ENCODE assay signal across 10 mouse cellular contexts in the genomic region with DNA sequence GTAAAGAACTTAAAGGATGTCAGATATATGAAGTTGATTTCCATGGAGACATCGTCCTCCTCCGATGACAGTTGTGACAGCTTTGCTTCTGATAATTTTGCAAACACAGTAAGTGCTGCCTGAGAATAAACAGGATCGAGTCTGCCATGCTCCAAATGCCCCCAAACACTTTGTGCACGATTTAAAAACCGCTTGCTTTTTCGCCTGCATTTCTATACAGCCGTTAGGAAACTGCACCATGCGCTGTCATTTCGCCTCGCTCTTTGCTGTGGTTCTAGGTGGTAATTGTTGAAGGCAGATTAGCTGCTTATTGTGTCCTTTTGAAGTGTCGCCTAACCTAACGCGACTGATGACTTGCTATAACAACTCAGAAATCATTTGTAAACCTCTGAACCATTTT. TPM values are rescaled to one million over a fixed set of nuclear protein-coding genes. Genes with fewer than 3 reads are reported as not detected.
A peak's percentile ranks its signal among the peaks of the same experiment; 100 is the strongest.
DNase-seq lines count a peak whose midpoint lies in the region; ATAC-seq and TF ChIP-seq lines count a peak whose summit lies in the region.
"Had no signal": no experiment of that assay in that cellular context is flagged by ENCODE, and none has a peak within 500 bp of the region (broad histone marks: within the 10 kb centered on the region; RNA-seq: fewer than 3 reads in every experiment).

No protein-coding gene starts in this region.

- no peak for TF ChIP-seq CTCF in hindbrain, postnatal 0 days (IDR thresholded peaks at IDR 0.05; ENCODE audit: low read depth)
- TF ChIP-seq CTCF in olfactory bulb, adult 2 months (IDR thresholded peaks at IDR 0.05; ENCODE audit: insufficient read depth, low read depth, low read length), result no peak

- intact Hi-C loops in gastrocnemius, postnatal 36 days (cut with DNase I), result no loop called here

- peaks cover 33% of the 10 kb centered on the region for H3K4me1 ChIP-seq in hindbrain, embryonic 13.5 days (replicated peaks)
- peaks cover 12% of the 10 kb centered on the region; the same call in 1 of the 2 replicates for H3K4me1 ChIP-seq in hindbrain, postnatal 0 days (ENCODE audit: insufficient read depth, low read length)
- peaks cover 12% of the 10 kb centered on the region for H3K4me1 ChIP-seq in embryonic facial prominence, embryonic 14.5 days (ENCODE audit: control insufficient read depth, insufficient read depth, low read length)
- H3K4me1 ChIP-seq in olfactory bulb, adult 2 months (ENCODE audit: control insufficient read depth, insufficient read depth, low read length), result peaks cover 13% of the 10 kb centered on the region

- 0 out of 2 replicates have a peak overlapping the region, but pooled peaks have one; percentile 95 for H3K4me2 ChIP-seq in hindbrain, embryonic 13.5 days
- no peak overlapping the region for H3K4me2 ChIP-seq in hindbrain, postnatal 0 days (ENCODE audit: low read depth, low read length)
- peak overlapping the region; percentile 86; the same call in 1 of the 2 replicates for H3K4me2 ChIP-seq in embryonic facial prominence, embryonic 14.5 days (ENCODE audit: low read depth, low read length)

- H3K27me3 ChIP-seq in hindbrain, embryonic 13.5 days, result peaks cover 9% of the 10 kb centered on the region
- no peaks in the 10 kb centered on the region for H3K27me3 ChIP-seq in hindbrain, postnatal 0 days (ENCODE audit: insufficient read depth, low read length)
- no peaks in the 10 kb centered on the region for H3K27me3 ChIP-seq in embryonic facial prominence, embryonic 14.5 days (replicated peaks; ENCODE audit: control insufficient read depth, insufficient read depth, low read length)
- H3K27me3 ChIP-seq: embryonic facial prominence, embryonic 12.5 days had no signal

- H3K9ac ChIP-seq in hindbrain, embryonic 13.5 days, result no peak overlapping the region
- no peak overlapping the region for H3K9ac ChIP-seq in hindbrain, postnatal 0 days (replicated peaks; ENCODE audit: low read length)
- H3K9ac ChIP-seq in embryonic facial prominence, embryonic 14.5 days (ENCODE audit: low read depth, low read length), result no peak overlapping the region
- H3K9ac ChIP-seq: embryonic facial prominence, embryonic 12.5 days had no signal

- no peak for TF ChIP-seq POLR2A in olfactory bulb, adult 2 months (IDR thresholded peaks at IDR 0.05; ENCODE audit: insufficient read depth, low read depth, low read length)

- peaks cover 9% of the 10 kb centered on the region for H3K36me3 ChIP-seq in hindbrain, embryonic 13.5 days
- H3K36me3 ChIP-seq in hindbrain, postnatal 0 days (ENCODE audit: insufficient read depth, low read length), result no peaks in the 10 kb centered on the region
- peaks cover 47% of the 10 kb centered on the region for H3K36me3 ChIP-seq in embryonic facial prominence, embryonic 14.5 days (ENCODE audit: control insufficient read depth, insufficient read depth, low read length)

- WGBS in hindbrain, embryonic 13.5 days, result 53% methylated on average over 13 of the region's 13 CpGs
- WGBS in hindbrain, postnatal 0 days, result 56% methylated on average over 13 of the region's 13 CpGs
- WGBS in embryonic facial prominence, embryonic 14.5 days, result 77% methylated on average over 13 of the region's 13 CpGs
- 26% methylated on average over 13 of the region's 13 CpGs for WGBS in olfactory bulb, adult 2 months

- ATAC-seq in hindbrain, embryonic 13.5 days (ENCODE audit: low FRiP score), result no peak
- no peak for ATAC-seq in hindbrain, postnatal 0 days
- ATAC-seq in embryonic facial prominence, embryonic 14.5 days (ENCODE audit: low read depth), result no peak

- H3K4me3 ChIP-seq in hindbrain, embryonic 13.5 days, result no peak overlapping the region
- no peak overlapping the region for H3K4me3 ChIP-seq in hindbrain, postnatal 0 days (ENCODE audit: low read length)
- H3K4me3 ChIP-seq in embryonic facial prominence, embryonic 14.5 days (ENCODE audit: low read depth, low read length), result no peak overlapping the region
- peak overlapping the region; percentile 29 for H3K4me3 ChIP-seq in olfactory bulb, adult 2 months (ENCODE audit: insufficient read depth, low read depth, low read length)
- H3K4me3 ChIP-seq: embryonic facial prominence, embryonic 12.5 days; heart, adult 2 months had no signal

- no peaks in the 10 kb centered on the region for H3K9me3 ChIP-seq in hindbrain, embryonic 13.5 days
- H3K9me3 ChIP-seq in hindbrain, postnatal 0 days (ENCODE audit: low read length), result no peaks in the 10 kb centered on the region
- no peaks in the 10 kb centered on the region for H3K9me3 ChIP-seq in embryonic facial prominence, embryonic 14.5 days (ENCODE audit: control insufficient read depth, low read length)
- H3K9me3 ChIP-seq: embryonic facial prominence, embryonic 12.5 days had no signal

- DNase-seq in hindbrain, postnatal 0 days (ENCODE audit: low spot score), result no peak
- no peak for DNase-seq in embryonic facial prominence, embryonic 14.5 days (ENCODE audit: low spot score)
- peak; percentile 11 for DNase-seq in induced T-regulatory cell, adult 2 months (ENCODE audit: low read depth)
- no peak for DNase-seq in gastrocnemius, postnatal 36 days
- no peak for DNase-seq in spleen, postnatal 14 days (ENCODE audit: low spot score in 2 of 2)
- no peak for DNase-seq in adipocyte (ENCODE audit: low spot score)
- DNase-seq: heart, adult 2 months had no signal

- no peak overlapping the region for H3K27ac ChIP-seq in hindbrain, embryonic 13.5 days
- no peak overlapping the region for H3K27ac ChIP-seq in hindbrain, postnatal 0 days
- H3K27ac ChIP-seq in embryonic facial prominence, embryonic 14.5 days (replicated peaks; ENCODE audit: low read depth, low read length), result no peak overlapping the region
- H3K27ac ChIP-seq in olfactory bulb, adult 2 months (ENCODE audit: insufficient read depth, low read depth, low read length), result peak overlapping the region; percentile 60
- H3K27ac ChIP-seq: embryonic facial prominence, embryonic 12.5 days; heart, adult 2 months had no signal

RNA-seq across cellular contexts. Expression of gene Cdca7, which starts 3.0 kb away (rescaled TPM):
- polyA plus RNA-seq in hindbrain, embryonic 13.5 days (2015; fragmentation: Nextera tagmentation; extraction: Ambion mirVana), result 29.3 and 30.2 TPM in 2 replicates
- 17.5 and 21.3 TPM in 2 replicates for total RNA-seq in hindbrain, postnatal 0 days (2014; rRNA removed)
- 12.8 and 14.4 TPM in 2 replicates for polyA plus RNA-seq in hindbrain, postnatal 0 days (2015; fragmentation: Nextera tagmentation; extraction: Ambion mirVana)
- polyA plus RNA-seq in embryonic facial prominence, embryonic 14.5 days (2014; fragmentation: Nextera tagmentation; extraction: Ambion mirVana), result 81.5 and 99.4 TPM in 2 replicates
- polyA plus RNA-seq in olfactory bulb, adult 2 months (2012; ENCODE audit: insufficient read depth, insufficient read length, low replicate concordance, missing spikeins), result 382 TPM in 1 of 2 replicates, not detected in the other
- total RNA-seq in gastrocnemius, postnatal 36 days (2021), result under 1 TPM; 0.52 to 0.84 TPM
